Mouse (Mus musculus) stomach, postnatal 0 days (tissue): ENCODE results near the gene Avp.

Experiments
- CTCF ChIP-seq: IDR thresholded peaks from 2 replicates; pipeline ENCODE4 v1.5.1; 2016; ENCODE audit warnings: antibody characterized with exemption, low read depth, mild to moderate bottlenecking, moderate library complexity
- EP300 ChIP-seq: optimal IDR thresholded peaks from 2 replicates; pipeline ENCODE3; 2016; ENCODE audit warnings: antibody characterized with exemption

DNA sequence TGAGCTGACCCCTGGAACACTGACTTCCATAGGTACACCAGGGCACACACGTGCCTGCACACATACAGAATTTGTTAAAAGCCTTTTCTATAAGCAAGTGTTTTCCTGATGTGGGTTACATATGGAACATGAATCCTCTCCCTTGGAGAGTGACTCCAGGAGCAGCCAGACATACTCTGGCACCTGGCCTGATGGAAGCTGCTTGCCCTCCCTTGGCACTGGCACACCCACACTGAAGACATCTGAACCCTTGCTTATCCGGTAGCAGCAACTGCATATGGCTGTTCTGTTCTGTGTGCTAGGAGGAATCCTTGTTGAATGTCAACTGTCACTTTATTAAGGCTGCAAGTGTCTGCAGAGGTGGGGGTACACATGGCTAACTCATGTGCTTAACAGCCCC is 8.7 kb upstream of the Avp start:
- TF ChIP-seq CTCF: no peak
- TF ChIP-seq EP300: no peak
